Mouse (Mus musculus): ENCODE data around the gene Cpsf6.

Cpsf6 gene

DNA sequence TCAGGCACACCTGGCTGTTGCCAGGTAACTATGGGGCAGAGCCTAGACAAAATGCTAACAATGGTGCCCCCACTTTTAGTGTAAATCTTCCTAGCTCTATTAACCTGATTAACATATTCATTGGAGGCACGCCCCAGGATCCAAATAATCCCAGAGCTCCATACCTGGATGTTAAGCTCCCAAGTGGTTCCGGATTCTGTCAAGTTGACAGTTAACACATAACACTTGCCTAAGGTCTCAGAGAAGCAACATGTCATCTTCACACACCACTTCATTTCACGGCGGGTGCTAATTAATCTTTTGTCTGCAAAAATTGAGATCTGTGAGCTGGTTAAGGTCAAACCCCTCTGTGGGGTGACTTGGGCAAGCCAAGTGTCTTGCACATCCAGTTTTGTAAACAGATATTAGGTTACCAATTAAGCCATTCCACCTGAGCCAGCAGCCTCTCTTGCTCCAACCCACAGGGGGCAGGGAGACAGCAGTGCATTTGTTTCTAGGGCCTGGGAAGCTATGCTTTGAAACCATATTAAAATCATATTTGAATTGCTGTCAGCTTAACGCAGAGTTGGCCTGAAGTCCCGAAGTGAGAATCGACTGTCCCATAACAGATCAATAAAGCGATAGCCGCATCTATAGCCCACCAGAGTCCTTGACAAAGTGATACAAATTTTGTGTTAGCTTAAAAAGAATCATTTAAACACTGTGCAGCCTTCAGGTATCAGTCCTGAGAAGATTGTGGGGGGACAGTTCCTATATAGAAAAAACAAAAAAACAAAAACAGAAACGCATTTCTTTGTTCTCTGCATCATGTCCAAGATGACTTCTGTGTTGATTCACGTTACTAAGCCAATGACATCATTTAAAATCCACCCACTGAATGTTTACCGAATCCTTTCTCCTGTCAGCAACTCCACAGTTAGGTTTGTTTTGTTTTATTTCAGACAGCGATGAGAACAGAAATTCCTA is 34.0 kb upstream of the Cpsf6 start:
- DNase-seq (ENCODE audit: low spot score), result no peak

DNA sequence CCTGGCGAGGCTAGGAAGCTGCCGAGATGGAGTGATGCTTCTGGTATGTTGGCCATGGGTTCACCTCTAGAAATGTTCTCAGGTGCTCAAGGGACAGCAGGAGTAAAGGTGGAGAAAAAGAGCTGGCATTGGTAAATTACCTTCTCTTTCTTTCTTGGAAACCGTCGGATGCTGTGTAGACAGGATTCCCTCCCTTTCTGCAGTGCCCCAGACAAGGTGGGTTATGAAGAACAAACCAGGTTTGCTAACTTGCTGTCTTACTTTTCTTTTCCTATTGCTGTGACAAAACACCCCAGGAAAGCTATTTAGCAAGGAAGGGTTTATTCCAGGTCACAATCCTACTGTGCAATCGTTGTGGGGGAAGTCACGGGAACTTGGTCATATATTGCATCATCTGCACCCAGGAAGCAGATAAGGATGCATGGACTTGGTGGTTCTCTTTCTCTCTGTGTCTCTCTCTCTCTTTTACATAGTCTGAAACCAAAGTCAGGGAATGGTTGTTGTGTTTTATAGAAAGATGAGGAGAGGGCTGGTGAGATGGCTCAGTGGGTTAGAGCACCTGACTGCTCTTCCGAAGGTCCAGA is 32.8 kb upstream of the Cpsf6 start:
- DNase-seq (ENCODE audit: low spot score), result no peak

DNA sequence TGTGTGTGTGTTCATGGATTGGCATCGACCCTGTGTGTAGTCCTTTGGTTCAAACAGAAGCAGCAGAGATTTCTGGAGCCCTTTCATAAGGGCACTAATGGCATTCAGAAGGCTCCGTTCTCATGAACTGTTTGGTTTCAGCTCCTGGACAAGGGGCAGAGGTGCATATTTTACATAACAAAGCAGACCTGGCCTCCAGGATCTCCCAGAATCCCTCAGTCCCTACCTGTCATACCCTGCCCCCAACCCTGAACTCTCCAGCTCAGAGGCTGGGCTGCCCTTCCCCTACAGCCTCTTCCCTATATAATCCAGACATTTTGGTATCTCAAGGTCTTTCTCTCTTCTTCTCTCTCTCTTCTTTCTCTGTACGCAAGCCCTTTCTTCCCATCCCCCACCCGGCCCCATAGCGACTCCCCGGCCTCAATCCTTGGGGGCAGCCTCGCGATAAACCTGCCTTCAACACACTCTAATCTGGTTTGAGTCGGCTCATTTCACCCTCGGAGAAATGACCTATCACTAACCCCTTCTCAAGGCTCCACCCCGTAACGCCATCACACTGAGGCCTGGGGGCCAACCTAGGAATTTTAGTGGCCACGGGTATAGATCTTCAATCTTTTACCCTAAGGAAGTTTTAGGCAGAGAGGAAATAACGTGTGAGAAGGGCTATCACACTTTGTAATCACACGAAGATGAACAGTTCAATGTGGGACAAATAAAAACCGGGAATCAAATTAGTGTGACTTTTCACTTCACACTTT is 32.1 kb upstream of the Cpsf6 start:
- no peak for DNase-seq (ENCODE audit: low spot score)

DNA sequence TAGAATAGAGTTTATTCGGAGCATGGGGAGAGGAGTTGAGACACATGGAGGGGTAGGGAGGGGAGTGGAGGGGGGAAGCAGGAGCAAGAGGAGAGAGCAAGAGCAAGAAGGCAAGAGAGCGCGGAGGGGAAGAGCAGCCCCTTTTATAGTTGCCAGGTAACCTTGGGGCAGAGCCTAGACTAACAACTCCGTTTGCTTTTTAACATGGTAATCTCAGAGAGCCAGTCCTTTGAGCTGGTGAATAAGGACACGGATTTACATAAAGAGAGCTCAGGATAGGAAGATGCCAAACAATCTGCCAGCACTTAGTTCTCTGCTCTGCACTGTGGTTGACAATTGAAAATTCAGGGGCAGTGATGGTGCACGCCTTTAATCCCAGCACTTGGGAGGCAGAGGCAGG is 31.3 kb upstream of the Cpsf6 start:
- DNase-seq (ENCODE audit: low spot score), result no peak

DNA sequence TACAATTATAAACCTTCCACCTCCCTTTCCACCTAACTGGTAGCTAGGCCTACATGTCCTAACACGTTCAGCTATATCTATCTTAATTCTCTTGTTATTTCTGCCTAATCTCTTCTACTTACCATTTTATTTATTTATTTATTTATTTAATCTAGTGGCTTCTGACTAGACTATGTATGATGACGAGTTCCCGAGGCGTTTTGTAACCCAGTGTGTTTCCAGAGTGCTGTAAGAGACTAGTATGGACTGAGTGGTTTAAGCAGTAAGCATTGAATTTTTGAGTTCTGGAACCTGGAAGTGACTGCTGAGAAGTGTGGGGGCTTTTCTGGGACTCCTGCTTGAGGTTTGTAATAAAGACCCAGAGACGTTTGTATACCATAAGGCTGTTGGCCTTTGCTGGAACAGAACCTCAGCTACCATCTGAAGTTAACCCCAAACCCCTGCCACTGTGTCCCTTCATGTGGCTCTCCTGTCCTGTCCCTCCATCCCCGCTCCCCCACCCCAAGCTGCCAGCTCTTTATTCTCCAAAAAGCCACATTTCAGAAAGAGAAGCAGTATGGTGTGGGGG is 30.8 kb upstream of the Cpsf6 start:
- no peak for DNase-seq (ENCODE audit: low spot score)

DNA sequence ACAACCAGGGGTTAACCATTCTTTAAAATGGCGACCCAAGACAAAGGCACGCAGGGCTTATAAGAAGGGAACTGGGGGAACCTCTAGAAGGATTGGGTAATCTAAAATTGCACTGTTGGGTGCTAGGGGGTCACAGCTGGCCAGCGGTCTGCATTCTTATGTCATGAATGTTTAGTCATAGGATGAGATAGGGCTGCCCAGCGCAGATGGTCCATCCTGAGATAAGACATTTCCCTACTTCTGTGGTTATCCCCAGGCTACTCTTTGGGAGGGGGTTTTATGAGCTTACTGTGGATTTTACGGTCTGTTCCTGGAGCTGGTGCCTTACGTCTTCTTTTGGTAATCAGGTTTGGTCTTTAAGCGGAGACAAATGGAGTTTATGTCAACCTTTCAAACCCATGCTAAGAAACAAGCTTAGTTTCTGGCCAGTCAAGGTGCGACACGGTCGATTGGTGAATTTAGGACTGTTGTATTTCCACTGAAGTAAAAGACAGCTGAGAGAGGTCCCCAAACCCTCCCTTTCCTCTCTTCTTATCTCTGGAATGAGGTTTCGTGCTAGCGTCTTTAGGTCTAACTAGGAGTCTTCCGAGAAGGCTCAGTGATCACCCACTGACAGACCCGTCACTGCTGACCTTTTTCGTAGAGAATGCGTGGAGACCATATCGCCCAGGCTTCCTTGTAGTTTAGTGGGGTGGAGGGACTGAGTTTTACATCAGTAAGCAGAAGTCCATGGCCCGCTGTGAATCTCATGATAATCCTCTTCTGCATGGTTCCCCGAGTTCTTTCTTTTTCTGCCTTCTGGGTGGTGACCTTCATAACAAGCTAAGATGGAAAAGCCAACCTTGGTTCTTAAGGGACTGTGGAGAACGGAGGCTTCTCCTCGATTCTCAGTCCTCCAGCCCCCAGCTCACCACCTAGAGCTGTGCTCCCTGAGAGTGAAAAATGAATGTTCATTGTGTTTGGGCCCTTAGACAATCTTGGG is 29.8 kb upstream of the Cpsf6 start:
- DNase-seq (ENCODE audit: low spot score), result no peak

DNA sequence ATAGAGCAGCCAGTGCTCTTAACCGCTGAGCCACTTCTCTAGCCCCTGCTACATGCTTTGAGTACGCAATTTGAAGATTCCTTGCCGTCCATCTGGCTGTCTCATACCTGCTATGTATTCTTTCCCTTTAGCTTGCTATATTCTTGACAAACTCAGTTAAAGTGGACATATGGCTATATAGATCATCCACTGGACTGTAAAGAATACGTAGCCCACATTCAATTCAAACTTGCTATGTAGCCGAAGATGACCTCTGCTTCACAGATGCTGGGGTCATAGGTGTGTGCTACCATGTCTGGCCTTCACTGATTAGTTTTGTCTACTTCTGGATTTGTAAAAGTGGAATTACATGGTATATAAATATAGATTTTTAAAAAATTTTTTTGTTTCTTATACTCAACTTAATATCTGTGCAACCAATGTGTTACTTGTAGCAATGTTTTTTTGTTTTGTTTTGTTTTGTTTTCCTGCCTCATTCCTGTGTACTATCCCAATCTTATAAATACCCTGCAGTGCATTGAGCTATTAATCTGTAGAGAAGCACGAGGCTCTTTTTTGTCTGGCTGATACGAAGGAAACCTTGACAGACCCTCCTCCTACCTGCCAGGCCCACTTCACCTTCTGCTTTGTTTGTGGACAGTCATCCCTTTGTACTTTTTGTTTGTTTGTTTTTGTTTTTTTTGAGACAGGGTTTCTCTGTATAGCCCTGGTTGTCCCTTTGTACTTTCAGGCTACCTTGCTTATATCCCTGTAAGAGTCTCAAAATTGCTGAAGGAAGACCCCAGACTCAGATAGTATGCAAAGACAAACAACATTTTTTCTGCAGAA is 28.9 kb upstream of the Cpsf6 start:
- no peak for DNase-seq (ENCODE audit: low spot score)

DNA sequence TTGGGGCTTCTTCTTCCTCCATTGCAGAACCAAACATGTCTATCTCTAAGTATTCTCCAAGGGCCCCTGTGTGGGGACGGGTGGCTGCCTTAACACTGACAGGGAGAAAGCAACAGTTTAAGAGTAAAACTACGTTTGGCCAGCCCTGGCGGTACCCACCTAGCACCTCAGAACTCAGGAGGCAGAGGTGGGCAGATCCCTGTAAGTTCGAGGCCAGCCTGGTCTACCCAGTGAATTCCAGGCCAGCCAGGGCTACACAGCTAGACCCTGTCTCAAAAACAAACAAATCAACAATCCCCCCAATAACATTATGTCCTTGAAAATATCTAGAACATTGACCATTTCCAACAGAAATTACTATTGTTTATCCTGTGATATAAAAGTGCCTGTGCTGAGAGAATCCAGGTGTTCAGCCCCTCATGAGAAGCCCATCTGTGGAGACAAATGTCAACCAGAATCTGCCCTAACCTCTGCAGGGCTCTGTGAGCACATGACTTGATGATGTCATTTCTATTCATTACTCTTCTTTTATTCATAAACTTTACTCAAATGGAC is 28.0 kb upstream of the Cpsf6 start:
- no peak for DNase-seq (ENCODE audit: low spot score)

DNA sequence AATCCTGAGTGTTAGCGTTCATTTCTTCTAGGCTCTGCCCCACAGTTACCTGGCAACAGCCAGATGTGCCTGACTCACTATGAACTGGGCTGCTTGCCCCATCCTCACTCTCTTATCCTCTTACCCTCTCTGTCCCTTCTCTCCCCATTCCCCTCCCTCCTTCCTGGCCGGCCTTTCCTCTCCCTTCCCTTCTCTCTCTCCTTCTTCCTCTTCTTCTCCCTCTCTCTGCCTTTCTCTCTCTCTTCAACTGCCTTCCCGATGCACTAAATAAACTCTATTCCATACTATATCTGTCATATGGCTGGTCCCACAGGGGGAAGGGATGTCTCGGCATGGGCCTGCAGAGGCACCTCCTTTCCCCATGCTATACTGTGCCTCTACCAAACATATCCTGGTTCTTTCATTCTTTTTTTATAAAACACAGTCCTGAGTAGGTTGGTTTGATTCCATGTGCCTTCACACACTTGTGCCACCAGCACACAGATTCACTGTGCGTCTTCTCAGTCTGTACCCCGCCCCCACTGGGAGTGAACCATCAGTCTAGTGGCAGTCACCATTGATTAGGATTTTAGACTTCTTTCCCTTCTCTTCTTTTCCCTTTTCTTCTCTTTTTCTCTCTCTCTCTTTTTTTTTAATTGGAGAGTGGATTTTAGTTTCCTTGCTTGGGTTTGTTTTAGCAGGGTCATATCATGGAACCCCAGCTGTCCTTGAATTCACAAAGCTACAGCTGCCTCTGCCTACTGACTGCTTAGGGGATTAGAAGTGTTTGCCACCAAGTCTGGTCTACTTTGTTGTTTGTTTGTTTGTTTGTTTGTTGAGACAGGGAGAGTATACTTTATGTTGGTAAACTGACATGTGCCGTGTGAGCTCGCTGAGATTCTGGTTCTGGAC is 27.3 kb upstream of the Cpsf6 start:
- no peak for DNase-seq (ENCODE audit: low spot score)

DNA sequence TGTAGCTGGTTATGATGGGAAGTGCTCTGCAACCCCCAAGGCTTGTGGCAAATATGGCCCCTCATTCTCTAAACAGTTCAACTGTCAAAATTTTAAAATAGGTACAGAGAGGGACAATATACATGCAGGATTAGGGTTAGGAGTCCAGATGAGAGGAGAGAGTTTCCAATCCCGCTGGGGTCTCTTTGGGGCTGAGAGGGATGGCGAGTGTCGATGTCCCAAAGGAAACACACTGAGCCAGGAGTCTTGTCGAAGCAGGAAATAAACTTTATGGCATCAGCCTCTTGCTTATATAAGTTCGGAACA is 26.4 kb upstream of the Cpsf6 start:
- DNase-seq (ENCODE audit: low spot score), result no peak

DNA sequence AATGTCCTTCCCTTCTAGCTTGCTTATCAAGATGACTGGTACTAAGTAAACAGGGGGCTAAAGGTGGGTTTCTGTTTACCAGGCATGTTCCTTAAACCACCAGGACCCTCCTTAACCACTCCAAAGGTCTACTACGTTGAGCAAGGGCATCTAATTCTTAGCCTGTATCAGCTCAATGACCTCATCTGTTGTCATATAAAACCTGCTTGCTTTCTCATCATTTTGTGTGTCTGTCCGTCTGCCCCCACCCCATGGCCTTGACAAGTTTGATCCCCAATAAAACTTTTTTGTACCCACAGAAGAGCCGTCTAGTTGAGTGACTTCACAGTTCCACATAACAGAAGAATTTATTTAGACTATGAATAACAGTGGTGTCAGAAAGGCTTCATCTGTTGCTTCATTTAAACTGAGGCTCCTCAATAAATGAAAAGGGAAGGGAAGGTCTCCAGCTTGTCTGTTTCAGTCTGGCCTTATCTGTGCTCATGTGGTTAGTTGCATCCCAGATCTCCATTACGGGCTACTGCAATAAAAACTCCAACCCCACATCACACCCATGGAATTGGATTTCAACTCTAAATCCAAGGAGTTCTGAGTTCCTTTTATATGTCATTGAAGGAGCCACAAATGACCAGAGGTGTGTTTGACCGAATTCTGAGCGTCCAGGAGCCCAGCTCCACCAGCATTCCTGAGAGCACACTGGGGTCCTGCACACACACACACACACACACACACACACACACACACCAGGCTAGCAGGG is 25.9 kb upstream of the Cpsf6 start:
- DNase-seq (ENCODE audit: low spot score), result no peak

DNA sequence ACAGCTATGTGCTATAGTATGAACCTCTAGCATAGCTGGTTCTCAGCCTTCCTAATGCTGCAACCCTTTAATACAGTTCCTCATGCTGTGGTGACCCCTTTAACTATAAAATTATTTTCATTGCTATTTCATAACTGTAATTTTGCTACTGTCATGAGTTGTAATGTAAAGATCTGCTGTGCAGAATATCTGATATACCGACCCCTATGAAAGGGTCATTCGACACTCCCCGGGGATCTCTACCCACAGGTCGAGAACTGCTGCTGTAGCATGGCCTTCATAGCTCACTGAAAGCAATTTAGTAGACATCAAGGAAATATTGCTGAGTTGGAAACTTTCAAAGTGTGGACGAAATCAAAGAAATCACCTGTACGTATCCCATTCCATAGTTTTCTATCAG is 24.6 kb upstream of the Cpsf6 start:
- DNase-seq (ENCODE audit: low spot score), result no peak

DNA sequence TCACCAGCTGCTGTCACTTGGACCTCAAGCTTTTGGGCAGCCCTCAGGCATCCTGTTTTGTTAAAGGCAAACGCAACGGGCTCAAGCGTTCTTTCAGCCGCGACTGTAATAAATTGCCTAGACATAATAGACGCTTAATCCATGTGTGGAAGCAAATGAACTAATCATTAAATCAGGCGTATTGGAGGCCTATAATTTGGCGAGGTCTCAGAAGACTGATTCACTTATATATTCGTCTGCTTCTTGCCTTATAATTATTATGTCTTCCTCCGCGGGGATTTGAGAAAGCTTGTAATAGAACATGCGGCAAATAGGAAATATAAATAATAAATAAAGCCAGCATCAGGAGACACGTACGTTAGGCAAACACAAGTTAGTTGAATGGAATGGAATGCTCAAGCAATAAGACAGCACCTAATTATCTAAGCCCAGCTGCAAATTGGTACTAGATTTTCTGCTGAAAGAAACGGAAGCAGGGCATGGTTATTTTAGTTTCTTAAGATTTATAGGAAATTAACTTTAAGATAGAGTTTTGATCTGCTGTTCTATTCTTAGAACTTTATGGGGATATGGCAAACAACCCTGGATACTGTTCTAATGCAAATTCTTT is 23.6 kb upstream of the Cpsf6 start:
- no peak for DNase-seq (ENCODE audit: low spot score)

DNA sequence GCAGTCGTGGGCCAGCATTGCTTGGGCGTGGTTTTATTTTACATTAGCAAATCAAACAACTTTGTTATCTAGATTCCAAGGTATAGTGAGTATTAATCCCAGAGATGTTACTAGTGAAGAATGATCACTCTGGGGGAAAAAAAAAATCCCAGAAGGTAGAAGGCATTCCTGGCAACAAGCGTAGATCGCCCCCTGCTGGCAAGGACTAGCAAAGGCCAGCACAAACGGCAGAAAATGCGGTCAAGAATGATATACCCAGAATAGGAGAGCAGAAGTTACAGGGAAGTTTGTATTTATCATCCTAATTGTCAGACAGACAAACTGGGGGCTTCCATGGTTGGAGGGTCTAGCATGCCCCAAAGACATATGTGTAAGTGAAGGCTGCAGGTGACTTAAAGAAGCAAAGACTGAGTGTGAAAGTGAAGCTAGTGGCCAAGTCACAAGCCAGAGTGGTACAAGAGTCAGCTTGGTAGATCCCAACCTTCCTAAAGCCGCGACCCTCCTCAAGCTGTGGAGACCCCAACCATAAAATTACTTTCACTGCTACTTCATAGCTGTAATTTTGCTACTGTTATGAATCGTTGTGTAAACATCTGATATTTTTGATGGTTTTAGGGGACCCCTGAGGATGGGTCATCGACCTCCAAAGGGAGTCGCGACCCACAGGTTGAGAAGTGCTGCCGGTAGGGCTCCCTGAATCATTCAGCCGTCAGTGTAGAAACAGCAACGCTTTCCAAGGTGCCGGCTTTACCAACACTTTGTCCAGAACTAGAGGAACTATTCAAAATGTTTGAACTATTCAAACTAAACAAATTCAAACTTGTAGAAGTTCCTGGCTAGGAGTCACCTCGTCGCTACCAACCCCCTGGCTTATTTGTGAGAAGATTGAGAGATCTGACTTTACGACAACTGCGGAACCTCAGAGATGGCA is 22.9 kb upstream of the Cpsf6 start:
- no peak for DNase-seq (ENCODE audit: low spot score)

DNA sequence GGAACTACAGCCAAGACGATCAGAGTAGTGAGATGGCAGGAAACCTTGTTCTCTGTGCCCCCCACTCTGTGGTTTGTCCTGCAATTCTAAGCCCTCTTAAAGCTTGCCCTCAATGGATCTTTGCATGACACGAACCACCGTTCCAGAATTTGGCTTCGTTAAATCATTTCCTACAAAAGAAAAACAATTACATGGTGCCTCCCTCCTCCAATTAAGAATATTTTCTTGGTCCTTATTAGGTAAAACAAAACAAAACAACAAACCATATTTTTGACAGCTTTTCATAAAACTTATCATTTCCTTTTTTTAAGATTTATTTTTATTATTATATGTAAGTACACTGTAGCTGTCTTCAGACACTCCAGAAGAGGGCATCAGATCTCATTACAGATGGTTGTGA is 21.5 kb upstream of the Cpsf6 start:
- DNase-seq (ENCODE audit: low spot score), result no peak

DNA sequence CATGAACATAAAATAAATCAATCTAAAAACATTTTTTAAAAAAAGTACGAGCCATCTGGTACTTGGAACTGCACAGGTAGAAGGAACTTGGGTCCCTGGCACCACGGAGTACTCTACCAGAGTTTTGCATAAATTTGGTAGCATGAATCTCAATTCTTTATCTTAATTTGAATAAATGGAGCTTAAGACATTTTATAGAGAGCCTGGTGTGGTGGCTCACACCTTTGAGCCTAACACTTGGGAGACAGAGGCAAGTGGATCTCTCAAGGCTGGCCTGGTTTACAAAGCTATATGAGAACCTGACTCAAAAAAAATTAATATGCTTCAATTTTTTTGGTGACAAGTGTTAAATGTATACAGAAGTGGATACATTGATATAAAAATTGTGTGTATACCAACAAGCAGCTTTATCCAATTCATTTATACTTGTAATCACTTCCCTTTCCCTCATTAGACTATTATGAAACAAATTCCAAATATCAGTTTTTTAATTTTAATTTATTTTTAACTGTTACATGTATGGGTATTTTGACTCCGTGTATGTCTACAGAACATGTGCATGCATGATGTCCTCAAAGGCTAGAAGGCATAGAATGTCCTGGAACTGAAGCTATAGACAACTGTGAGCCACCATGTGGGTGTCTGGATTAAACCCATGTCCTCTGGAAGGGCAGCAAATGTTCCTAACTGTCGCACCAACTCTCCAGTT is 20.6 kb upstream of the Cpsf6 start:
- DNase-seq (ENCODE audit: low spot score), result no peak
